Mouse (Mus musculus) adrenal gland, postnatal 36 days (tissue): ENCODE results near the gene Fpr1. TPM values are rescaled to one million over a fixed set of nuclear protein-coding genes. Genes with fewer than 3 reads are reported as not detected.
"Not testable (repeated sequence)": the region's sequence is repeated elsewhere in the genome, so short reads cannot be mapped to it uniquely, and the experiment has no call there.

Experiments
- DNase-seq, 2 experiments: peaks; one replicate each; pipeline ENCODE4 v3.0.0; 2021; ENCODE audit warnings: mixed read lengths in 1 of 2
- long read RNA-seq, 2 experiments: library from polyadenylated mRNA; stranded (forward); transcript quantifications; one replicate each; pipeline ENCODE4 v2.0.0; 2021; ENCODE audit warnings: borderline sequencing depth in 2 of 2
- total RNA-seq, 2 experiments: library from RNA; stranded (reverse); gene quantifications; 2 replicates each; pipeline ENCODE4 v1.2.3; 2021

Gene Fpr1
- total RNA-seq = not detected
- long read RNA-seq, experiment 1 = 0 reads
- long read RNA-seq, experiment 2, partial matches to known transcripts = 0 of 1 reads
- long read RNA-seq, experiment 2, other reads (novel, unspliced or antisense) = 0 of 1 reads

DNA sequence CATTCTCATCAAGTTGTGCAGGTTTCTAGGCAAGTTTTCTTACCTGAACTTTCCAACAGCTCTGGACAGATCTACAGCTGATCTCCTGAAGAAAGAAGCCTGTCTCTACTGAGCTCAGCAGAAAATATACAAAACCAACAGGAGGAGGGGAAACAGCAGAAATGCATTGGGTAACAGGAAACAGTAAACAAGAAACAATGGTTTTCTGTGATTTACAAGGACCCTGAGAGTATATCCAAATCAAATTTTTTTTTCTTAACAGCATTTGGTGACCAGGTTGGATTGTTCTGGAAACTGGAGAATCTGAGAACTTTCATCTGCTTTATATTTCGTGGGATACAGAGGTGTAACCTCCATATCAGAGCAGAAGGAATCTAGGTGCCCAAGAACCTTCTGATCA is at the start of gene Fpr1:
Gene Fpr1 (minus strand): TSS at position 101 of the 400 bp plus-strand sequence.
- DNase-seq = no peak

DNA sequence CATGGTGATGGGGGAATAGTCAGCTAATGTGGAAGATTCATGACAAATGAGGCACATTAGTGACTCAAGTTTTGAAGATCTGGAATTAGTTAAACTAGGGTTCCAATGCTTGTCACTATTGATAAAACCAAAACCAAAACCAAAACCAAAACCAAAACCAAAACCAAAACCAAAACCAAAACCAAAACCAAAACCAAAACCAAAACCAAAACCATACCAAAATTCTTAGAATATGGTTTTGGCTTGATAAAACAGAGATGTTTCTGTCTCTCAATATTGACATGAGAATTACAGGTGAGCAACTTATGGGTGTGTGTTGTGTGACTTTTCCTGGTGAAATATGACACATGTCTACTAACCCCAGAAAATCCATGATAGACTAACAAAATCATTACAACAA is 34.0 kb upstream of the Fpr1 start:
- DNase-seq = no peak

DNA sequence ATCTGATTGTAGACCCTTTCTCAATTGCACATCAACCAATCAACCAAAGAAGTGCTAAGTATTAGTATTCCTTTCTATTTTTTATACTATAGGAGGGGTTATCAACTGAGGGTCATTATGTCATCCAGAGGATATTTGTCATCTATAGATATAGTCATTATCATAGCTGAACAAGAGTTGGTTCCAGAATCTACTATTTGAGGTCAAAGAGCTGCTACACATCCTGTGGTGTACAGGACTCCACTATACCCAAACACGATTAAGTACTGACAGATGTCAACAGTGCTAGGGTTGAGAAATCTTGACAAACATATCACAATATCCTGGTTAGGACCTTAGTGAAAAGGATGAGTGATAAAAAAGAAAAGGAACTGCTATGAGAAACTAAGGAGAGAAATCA is 33.6 kb upstream of the Fpr1 start:
- no peak for DNase-seq

DNA sequence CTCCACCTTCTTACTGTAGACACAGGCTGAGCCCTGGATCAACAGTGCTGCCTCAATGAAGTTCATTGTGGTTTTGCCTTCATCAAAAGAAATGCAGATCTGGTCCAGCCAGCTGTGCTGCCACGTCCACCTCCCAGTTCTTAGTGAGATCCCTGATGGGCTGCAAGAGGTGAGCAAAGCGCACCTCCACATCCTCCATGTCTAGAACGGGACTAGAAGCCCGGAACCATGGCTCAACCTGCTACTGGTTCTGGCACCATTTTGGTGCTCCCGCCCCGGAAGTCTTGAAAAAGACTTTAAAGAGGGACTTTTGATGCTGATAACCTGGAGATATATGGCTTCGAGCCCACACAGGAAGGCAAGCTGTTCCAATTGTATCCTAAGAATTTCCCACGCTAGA is 28.9 kb upstream of the Fpr1 start:
- DNase-seq = not testable (repeated sequence)

DNA sequence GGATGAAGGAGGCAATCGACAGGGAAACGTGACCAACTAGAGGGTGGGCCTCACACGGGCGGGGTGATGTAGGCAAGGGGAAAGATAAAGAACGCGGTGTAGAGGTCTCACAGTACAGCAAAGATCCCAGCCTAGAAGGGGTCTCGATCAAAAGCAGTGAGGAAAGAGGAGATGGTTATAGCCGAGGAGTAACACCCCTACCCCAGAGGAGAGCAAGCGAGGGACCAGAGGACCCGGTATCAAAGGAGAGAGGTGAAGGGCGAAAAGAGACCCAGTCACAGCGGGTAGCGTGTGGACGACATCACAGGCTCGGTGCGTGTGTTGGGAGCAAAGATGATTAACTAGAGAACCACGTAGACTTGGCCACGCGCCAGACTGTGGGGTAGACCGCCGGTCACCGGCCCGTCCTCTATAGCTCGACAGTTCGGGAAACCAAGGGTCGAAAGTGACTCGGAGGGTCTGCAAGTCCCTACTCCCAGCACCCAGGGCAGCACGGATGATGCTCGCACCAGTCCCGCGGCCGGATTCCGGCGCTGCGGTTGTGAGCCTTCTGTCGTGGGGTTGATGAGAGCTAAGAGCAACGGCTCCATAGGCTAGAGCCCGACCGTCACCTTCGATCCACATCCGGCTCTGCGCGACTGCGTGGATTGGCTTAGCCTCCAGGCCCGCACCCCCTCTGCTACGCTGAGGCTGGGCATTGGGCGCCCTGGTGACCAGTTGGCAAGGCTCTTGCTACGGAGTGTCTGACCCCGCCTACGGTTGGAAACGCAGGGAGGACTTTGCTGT is 26.1 kb upstream of the Fpr1 start:
- DNase-seq = peak; percentile 92

DNA sequence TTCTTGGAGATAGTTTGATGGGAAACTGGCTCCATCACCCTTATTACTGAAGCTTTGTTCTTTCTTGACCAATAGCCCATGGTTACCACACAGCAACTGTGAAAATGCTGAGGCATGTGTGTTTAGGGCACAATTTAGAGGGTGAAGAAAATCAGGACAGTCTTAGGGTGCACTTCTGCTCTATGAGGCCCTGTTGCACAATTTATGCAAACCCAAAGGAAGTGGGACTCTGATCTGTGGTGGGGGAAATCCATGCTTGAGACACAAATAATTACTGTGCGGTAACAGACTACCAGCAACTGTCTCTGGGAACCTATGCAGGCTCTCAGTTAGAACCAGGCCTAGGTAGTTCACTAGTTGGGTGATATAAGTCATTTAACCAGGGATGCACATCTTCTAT is 17.0 kb upstream of the Fpr1 start:
- DNase-seq = no peak

DNA sequence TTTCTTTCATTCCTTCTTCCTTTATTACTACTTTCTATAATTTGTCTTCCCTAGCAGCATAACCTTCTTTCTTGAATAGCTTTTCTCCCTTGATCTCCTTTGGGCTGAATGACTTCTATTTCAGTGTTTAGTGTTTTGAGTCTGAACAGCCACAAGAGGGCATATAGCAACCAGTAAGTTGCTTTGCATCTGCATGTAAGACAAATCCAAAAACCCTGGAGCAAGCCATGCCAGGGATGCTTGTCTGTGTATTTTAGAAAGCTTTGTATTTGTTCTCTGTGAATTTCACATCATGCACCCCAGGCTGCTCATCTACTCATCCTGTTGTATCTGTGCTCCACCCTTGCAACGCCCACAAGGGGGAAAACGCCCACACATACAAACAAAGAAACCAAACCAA is 15.5 kb upstream of the Fpr1 start:
- DNase-seq = no peak

DNA sequence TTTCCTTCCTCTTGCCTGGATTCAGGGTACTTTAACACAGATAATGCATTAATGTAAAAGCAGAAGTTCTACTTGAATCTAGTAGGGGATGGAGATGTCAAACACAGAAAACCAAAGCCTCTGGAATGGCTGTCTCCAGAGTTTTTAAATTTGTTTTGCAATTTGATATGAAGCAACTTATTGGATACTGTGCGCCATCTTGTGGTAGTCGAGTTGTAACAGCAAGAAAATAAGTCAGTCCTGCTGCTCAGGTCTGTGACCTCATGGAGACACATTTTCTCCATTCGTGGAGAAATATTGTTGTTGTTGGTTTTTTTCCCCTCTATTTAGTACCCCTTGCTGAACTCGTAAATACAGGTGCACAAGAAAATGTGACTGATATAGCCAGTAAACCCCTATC is 12.3 kb upstream of the Fpr1 start:
- peak; percentile 8 to 43 for DNase-seq

DNA sequence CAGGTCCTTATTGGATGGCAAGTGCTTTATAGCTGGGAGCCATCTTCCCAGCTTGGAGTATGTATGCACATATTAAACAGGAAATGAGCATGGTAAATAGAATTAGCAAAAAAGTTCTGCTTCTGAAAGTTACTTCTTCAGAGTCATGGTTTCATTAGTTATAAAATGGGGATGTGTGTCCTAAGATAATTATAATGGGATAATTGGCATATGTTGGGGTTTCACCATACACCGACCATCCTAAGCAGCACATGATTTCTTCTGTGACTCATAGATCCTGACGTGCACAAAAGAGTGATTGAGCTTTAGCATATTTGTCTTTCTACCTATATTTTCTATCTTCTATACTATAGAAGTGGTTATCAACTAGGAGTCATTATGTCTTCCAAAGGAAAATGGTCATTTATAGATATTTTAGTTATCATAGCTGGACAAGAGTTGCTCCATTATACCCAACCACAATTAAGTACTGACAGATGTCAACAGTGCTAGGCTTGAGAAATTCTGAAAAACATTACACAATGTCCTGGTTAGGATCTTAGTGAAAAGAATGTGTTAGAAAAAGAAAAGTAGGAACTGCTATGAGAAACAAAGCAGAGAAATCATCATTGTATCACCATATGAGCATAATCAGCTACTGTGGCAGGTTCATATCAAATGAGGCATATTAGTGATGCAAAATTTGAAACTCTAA is 6.1 kb upstream of the Fpr1 start:
- no peak for DNase-seq

DNA sequence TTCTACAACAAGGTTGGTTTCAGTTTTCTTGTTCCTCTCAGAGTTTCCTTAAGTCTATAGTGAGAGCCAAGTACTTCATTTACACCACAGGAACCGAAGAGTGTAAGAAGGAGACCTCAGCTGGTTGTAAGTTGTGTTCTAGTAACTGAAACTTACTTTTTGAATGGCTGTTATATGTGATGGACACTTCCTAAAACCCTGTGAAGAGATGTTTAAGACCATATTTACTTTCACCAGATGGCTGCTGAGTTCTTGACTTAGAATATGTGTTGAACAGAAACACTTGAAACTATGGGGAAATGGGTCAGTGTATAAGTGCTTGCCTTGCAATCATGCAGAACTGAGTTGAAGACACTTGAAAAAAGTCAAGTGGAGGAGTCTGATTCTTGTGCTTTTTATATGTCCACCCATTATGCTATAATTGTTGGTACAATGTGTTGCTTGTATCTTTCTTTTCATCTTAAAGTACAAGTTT is 4.1 kb upstream of the Fpr1 start, which contains the start of the genes Fpr2 and Fpr3:
Gene Fpr2 (plus strand): TSS at position 51 of the 475 bp plus-strand sequence.
Gene Fpr3 (plus strand): TSS at position 79 of the 475 bp plus-strand sequence.
- no peak for DNase-seq

DNA sequence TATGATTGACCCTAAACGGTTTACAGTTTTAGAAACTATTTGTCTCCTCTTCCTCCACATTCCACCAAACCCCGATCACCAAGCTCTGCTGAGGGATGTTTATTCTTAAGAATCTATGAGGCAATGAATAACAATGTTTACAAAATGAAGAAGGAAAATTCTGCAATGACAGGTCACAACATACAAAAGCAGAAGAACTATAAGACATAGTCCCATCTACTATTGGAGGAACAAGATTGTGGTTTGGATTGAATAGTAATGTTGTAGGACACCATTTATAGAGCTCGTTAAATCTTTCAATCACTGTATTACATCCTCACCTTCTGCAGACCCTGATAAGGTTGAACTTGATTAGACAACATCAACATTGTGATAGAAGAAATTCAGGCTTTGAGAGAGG is 1.1 kb downstream of the Fpr1 start:
- no peak for DNase-seq

DNA sequence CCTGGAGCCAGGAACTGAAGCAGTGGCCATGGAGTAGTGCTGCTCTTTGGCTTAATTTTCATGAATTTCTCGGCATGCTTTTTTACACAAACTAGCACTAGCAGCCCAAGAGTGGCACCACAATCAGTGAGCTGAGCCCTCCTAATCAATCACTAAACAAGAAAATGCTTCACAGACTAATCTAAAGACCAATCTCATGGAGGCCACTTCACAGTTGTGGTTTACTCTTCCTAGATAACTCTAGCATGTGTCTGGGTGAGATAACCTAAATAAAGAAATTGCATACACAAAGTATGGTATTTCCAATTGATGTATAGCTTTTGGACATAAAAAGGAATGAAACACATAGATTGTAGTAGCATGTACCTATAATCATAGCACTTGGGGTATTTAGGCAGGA is 4.4 kb downstream of the Fpr1 start:
- no peak for DNase-seq

DNA sequence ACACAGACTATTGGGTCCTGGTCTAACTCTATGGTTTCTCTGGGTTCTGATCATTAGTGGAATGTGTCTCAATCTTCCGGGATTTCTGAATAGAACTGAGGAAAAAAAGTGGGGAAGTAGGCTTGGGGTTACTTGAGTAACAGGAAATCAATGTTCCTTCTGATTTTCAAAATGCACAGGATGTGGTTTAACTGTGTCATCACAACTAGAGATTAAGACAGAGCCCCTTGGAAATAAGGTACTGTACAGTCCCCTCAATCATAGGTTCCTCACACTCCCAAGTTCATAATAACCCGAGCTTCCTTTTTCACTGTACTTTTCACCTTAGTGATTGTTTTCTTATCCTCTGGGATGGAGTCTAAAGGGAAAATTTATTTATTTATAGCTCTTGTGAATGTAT is 12.0 kb downstream of the Fpr1 start:
- no peak for DNase-seq

DNA sequence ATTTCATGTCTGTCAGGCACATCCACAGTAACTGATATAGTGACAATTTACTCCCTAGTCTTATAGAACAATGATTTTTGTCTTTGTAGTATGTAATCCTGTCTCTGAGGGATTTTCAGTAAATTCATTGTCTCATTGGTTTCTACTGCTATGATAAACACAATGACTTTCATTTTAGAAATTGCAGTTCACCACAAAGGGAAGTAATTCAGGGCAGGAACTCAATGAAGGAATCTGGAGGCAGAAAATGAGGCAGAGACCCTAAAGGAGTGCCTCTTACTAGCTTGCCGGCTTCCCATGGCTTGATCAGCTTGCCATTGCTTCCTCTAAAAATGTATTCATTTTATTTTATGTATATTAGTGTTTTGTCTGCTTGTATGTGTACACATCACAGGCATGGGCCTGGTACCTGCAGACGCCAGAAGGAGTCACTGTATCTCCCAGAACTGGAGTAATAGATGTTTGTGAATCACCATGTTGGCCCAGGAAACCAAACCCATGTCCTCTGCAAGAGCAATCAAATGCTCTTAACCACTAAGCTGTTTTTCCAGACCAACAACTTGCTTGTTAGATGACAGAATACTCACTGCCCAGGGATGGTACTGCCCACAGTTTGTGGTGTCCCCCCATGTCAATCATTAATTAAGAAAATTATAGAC is 12.7 kb downstream of the Fpr1 start:
- no peak for DNase-seq

DNA sequence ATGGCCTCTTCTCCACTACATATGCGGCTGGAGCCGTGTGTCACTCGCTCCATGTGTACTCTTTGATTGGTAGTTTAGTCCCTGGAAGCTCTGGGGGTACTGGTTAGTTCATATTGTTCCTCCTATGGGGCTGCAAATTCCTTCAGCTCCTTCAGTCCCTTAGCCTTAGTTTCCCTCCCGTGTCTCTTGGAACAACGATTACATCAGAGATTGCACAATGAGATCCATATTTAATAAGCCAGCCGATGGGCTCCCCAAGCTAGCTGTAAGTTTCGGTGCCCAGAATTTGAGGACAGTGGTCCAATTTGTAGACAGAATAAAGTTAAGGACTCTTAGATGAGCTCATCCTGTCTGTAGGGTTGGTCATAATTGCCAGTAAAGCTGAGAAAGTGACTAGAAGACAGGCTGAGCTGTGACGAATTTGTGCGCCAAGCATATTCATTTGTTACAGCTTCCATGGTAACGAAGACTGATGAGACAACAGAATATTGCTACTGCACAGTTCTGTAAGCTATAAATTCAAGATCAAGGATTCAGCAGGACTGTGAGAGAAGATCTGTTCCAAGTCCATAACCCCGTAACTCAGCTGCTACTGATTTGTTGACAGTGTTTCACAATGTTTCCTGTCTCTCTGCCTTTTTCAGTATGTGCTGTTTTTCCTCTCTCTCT is 16.8 kb downstream of the Fpr1 start:
- peak in 1 of 2 experiments; percentile 13 for DNase-seq

DNA sequence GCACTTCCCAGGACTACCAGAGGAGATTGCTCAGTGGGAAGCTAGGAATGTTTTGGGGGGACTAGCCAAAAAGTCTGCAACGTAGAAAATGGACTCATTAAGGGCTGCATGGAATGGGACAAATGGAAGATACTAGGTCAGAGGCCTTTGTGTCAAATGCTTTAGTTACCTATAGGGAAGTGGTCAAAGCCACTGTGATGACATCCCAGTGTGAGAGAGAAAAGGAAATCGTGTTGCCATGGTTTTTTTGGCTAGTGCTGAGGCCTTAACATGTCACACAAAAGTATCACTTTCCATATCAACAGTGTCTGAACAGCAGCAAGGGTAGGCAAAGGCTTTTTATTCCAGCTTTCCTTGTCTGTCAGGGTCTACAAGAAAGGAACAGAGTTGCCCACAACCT is 18.6 kb downstream of the Fpr1 start:
- no peak for DNase-seq

DNA sequence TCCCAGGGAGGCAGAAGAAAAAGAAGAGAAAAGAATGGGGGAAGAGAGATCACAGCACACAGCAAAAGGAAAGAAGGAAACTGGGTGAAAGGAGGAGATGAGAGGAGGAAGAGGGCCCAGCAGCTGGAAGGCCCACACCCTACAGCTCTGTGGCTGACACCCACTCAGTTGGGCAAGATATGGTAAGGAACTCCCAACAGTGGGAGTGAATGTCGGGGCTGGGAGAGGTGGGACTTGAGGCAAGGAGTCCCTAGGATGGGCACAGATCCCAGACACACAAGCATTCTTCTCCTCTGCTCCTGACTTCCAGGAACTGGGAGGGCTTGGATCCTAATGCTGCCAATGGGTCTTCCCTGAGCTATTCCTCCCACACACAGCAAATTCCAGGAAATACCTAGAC is 21.4 kb downstream of the Fpr1 start:
- DNase-seq = no peak

DNA sequence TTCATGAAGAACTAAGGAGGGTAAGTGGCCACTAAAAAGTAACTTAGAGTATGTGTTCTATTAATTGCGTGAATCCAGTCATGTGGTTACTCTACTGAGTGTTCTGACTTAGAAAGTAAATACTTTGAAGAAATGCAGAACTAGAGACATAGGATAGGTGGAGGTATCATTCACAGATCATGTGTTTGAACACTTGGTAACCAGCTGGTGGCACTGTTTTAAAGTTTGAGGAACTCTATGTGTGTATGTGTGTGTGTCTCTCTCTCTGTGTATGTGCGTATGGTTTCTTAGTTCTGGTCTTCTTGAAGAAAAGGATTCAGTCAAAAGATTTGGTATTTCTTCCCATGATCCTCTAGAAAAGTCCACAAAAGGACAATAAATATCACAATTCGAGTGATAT is 23.6 kb downstream of the Fpr1 start:
- DNase-seq = no peak

DNA sequence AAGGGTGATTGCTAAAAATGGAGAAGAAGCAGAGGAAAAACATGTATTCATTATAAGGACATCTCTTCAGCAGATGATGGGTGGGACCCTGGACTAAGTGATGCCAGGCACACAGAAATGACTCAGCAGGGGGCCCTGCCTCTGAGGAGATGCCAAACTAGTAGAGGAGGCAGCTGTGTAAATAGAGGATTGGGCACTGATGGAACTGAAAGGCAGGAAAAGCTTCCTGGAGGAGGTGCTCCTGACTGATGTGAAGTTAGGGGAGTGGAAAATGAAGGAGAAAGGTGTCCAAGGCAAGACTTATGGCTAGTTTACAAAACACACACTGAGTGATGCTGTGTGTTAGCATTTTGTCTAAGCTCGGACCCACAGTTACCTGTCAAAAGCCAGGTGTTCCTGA is 26.3 kb downstream of the Fpr1 start:
- no peak for DNase-seq

DNA sequence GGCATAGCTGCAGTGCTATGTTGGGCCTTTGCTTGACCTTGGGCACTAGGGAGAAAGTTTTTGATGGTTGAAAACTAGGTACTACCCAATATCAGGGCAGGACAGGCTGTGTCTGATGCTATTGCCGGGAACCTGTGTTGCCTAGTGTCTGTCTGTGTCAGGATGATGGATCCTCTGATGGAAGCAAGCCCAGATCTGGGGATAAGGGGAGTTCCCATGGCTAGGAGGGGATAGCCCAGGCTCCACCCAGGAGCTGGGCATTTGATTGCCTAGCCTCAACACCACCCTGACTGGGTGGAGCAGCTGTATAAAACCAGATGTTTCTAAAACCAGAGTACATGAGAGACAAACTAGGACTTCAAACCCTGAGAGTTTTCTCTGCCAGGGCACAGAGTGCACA is 27.1 kb downstream of the Fpr1 start:
- no peak for DNase-seq

DNA sequence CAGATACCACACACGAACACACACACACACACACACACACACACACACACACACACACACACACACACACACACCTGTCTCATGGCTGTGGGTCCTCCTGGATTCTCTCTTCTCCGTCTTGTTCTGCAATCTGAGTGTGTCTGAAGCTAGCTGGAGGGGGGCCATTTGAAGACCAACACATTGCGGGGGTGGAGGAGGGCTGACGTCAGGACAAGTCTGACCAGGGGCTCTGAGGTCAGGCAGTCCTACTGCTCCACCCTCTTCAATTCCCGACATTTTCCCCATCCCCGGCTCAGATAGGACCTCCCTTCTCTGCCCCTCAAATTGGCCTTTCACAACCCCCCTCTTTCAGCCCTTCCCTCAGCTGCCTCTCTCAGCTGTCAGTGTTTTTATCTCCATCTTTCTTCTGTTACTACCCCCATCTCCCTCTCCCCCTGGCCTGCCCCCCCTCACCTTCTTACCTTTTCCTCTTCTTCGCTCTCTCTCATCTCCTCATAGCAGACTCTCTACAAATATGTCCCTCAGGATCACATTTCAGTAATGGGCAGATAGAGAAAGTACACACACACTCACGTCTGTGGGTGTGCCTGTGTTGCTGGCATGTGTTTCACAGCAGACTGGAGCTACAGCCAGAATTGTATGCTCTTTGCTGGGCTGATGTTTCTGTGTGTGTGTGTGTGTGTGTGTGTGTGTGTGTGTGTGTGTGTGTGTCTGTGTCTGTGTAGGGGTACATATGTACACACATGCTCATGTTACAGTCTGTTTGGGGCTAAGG is 28.5 kb downstream of the Fpr1 start, which contains the start of gene Has1:
Gene Has1 (minus strand): TSS at position 142 of the 775 bp plus-strand sequence.
- no peak for DNase-seq
